Mouse (Mus musculus): ENCODE data around the gene Syt8. TPM values are rescaled to one million over a fixed set of nuclear protein-coding genes. Genes with fewer than 3 reads are reported as not detected.

The Syt8 gene
- polyA plus RNA-seq, 1 experiment, result not detected

- H3K4me1 ChIP-seq (ENCODE audit: control insufficient read depth, insufficient read depth, low read length), result peaks cover 3% of the 10 kb centered on the region; the same call in 1 of the 2 replicates
- TF ChIP-seq CTCF (IDR thresholded peaks at IDR 0.05; ENCODE audit: extremely low read depth, insufficient read depth, low read length) (no peak), POLR2A (IDR thresholded peaks at IDR 0.05; ENCODE audit: extremely low read depth, insufficient read depth, low read length) (no peak)
- H3K4me3 ChIP-seq (ENCODE audit: insufficient read depth, low read length), result no peak overlapping the region
- no peak overlapping the region for H3K27ac ChIP-seq (ENCODE audit: insufficient read depth, low read length)
Measured at GRCm38 (mm10) chr7:142456806-142457205, 22.2 kb downstream of the Syt8 start.

- H3K4me1 ChIP-seq (ENCODE audit: control insufficient read depth, insufficient read depth, low read length), result peaks cover 3% of the 10 kb centered on the region; the same call in 1 of the 2 replicates
- H3K27ac ChIP-seq (ENCODE audit: insufficient read depth, low read length), result 0 out of 2 replicates have a peak overlapping the region, but pooled peaks have one; percentile 32
- TF ChIP-seq CTCF (IDR thresholded peaks at IDR 0.05; ENCODE audit: extremely low read depth, insufficient read depth, low read length), result no peak
- no peak overlapping the region for H3K4me3 ChIP-seq (ENCODE audit: insufficient read depth, low read length)
Measured at GRCm38 (mm10) chr7:142457227-142457811, 22.7 kb downstream of the Syt8 start.

- H3K4me1 ChIP-seq (ENCODE audit: control insufficient read depth, insufficient read depth, low read length), result peaks cover 3% of the 10 kb centered on the region; the same call in 1 of the 2 replicates
- 0 out of 2 replicates have a peak overlapping the region, but pooled peaks have one; percentile 18 for H3K27ac ChIP-seq (ENCODE audit: insufficient read depth, low read length)
- TF ChIP-seq POLR2A (IDR thresholded peaks at IDR 0.05; ENCODE audit: extremely low read depth, insufficient read depth, low read length) (no peak), CTCF (IDR thresholded peaks at IDR 0.05; ENCODE audit: extremely low read depth, insufficient read depth, low read length) (no peak)
- no peak overlapping the region for H3K4me3 ChIP-seq (ENCODE audit: insufficient read depth, low read length)
Measured at GRCm38 (mm10) chr7:142458026-142458425, 23.4 kb downstream of the Syt8 start.

GRCm38 (mm10) chr7:142458676-142459298 lies 24.1 kb downstream of the Syt8 start:
- H3K27ac ChIP-seq (ENCODE audit: insufficient read depth, low read length), result no peak overlapping the region
- TF ChIP-seq CTCF (IDR thresholded peaks at IDR 0.05; ENCODE audit: extremely low read depth, insufficient read depth, low read length), result no peak
- no peak for TF ChIP-seq POLR2A (IDR thresholded peaks at IDR 0.05; ENCODE audit: extremely low read depth, insufficient read depth, low read length)
- peaks cover 3% of the 10 kb centered on the region; the same call in 1 of the 2 replicates for H3K4me1 ChIP-seq (ENCODE audit: control insufficient read depth, insufficient read depth, low read length)
- no peak overlapping the region for H3K4me3 ChIP-seq (ENCODE audit: insufficient read depth, low read length)

- Histone ChIP-seq H3K4me1 (ENCODE audit: control insufficient read depth, insufficient read depth, low read length) (peaks cover 3% of the 10 kb centered on the region; the same call in 1 of the 2 replicates), H3K4me3 (ENCODE audit: insufficient read depth, low read length) (no peak overlapping the region), H3K27ac (ENCODE audit: insufficient read depth, low read length) (no peak overlapping the region)
- TF ChIP-seq POLR2A (IDR thresholded peaks at IDR 0.05; ENCODE audit: extremely low read depth, insufficient read depth, low read length) (no peak), CTCF (IDR thresholded peaks at IDR 0.05; ENCODE audit: extremely low read depth, insufficient read depth, low read length) (no peak)
Measured at GRCm38 (mm10) chr7:142459299-142459691, 24.6 kb downstream of the Syt8 start.

- TF ChIP-seq POLR2A (IDR thresholded peaks at IDR 0.05; ENCODE audit: extremely low read depth, insufficient read depth, low read length), result no peak
- no peak for TF ChIP-seq CTCF (IDR thresholded peaks at IDR 0.05; ENCODE audit: extremely low read depth, insufficient read depth, low read length)
- Histone ChIP-seq H3K4me3 (ENCODE audit: insufficient read depth, low read length) (no peak within 1 kb of the TSS), H3K27ac (ENCODE audit: insufficient read depth, low read length) (no peak within 1 kb of the TSS), H3K4me1 (ENCODE audit: control insufficient read depth, insufficient read depth, low read length) (peaks cover 3% of the 10 kb centered on the region; the same call in 1 of the 2 replicates)
Measured at GRCm38 (mm10) chr7:142460636-142461077, 26.0 kb downstream of the Syt8 start, which contains the start of gene Lsp1. TSS of gene Lsp1 (plus strand) at chr7:142460809.

- peaks cover 3% of the 10 kb centered on the region; the same call in 1 of the 2 replicates for H3K4me1 ChIP-seq (ENCODE audit: control insufficient read depth, insufficient read depth, low read length)
- no peak for TF ChIP-seq CTCF (IDR thresholded peaks at IDR 0.05; ENCODE audit: extremely low read depth, insufficient read depth, low read length)
- no peak overlapping the region for H3K27ac ChIP-seq (ENCODE audit: insufficient read depth, low read length)
- no peak overlapping the region for H3K4me3 ChIP-seq (ENCODE audit: insufficient read depth, low read length)
Measured at GRCm38 (mm10) chr7:142461446-142461845, 26.8 kb downstream of the Syt8 start.

- Histone ChIP-seq H3K27ac (ENCODE audit: insufficient read depth, low read length) (no peak overlapping the region), H3K4me1 (ENCODE audit: control insufficient read depth, insufficient read depth, low read length) (peaks cover 3% of the 10 kb centered on the region; the same call in 1 of the 2 replicates), H3K4me3 (ENCODE audit: insufficient read depth, low read length) (no peak overlapping the region)
- TF ChIP-seq CTCF (IDR thresholded peaks at IDR 0.05; ENCODE audit: extremely low read depth, insufficient read depth, low read length) (no peak), POLR2A (IDR thresholded peaks at IDR 0.05; ENCODE audit: extremely low read depth, insufficient read depth, low read length) (no peak)
Measured at GRCm38 (mm10) chr7:142462190-142462589, 27.5 kb downstream of the Syt8 start.

GRCm38 (mm10) chr7:142462594-142463078 lies 28.0 kb downstream of the Syt8 start:
- H3K4me1 ChIP-seq (ENCODE audit: control insufficient read depth, insufficient read depth, low read length), result 0 out of 2 replicates have a peak, but pooled peaks cover under 1% of the 10 kb centered on the region
- H3K4me3 ChIP-seq (ENCODE audit: insufficient read depth, low read length), result no peak overlapping the region
- TF ChIP-seq POLR2A (IDR thresholded peaks at IDR 0.05; ENCODE audit: extremely low read depth, insufficient read depth, low read length) (no peak), CTCF (IDR thresholded peaks at IDR 0.05; ENCODE audit: extremely low read depth, insufficient read depth, low read length) (no peak)
- H3K27ac ChIP-seq (ENCODE audit: insufficient read depth, low read length), result no peak overlapping the region
